Mouse (Mus musculus) B cell, adult 67 days (primary cell): ENCODE results near the gene Gucy1b2. TPM values are rescaled to one million over a fixed set of nuclear protein-coding genes. Genes with fewer than 3 reads are reported as not detected.

Experiments used
- total RNA-seq, 2 experiments: library from RNA; stranded (reverse); gene quantifications; 4 replicates each; pipeline ENCODE4 v1.2.4; 2023

The Gucy1b2 gene
- total RNA-seq = not detected

GRCm38 (mm10) chr14:62456239-62456747 is at the start of gene Gucy1b2:
Gucy1b2 (minus strand) TSS chr14:62456289.

Other genes with a start within 250 kb of the Gucy1b2 start
- gene Rnaseh2b, start 163.7 kb downstream of the Gucy1b2 start, total RNA-seq = 10 to 100 TPM; 14.9 to 17.3 TPM
- not detected for gene Dleu7, start 163.2 kb downstream of the Gucy1b2 start, total RNA-seq
- gene Fam124a, start 99.4 kb upstream of the Gucy1b2 start, total RNA-seq = not detected
- gene Gm4131, start 110.6 kb upstream of the Gucy1b2 start, total RNA-seq = not detected
- not detected for gene Serpine3, start 207.4 kb upstream of the Gucy1b2 start, total RNA-seq